Mouse (Mus musculus) heart, adult 2 months (tissue): Measurements from ENCODE around the gene Acvr1. TPM values are rescaled to one million over a fixed set of nuclear protein-coding genes. Genes with fewer than 3 reads are reported as not detected.

ENCODE experiments used
- DNase-seq, 2 experiments: peaks; one replicate each; pipeline ENCODE4 v3.0.0; 2021
- H3K27ac ChIP-seq: fragments of 200-600 bp; 2 replicates; pipeline ENCODE4 v1.8.1; 2022
- H3K27me3 ChIP-seq: fragments of 200-500 bp; 2 replicates; pipeline ENCODE4 v1.6.1; 2012; ENCODE audit warnings: mild to moderate bottlenecking, low read length, inconsistent platforms, mixed read lengths; ENCODE audit not compliant: control insufficient read depth, insufficient read depth
- H3K36me3 ChIP-seq: fragments of 200-500 bp; 2 replicates; pipeline ENCODE4 v1.6.1; 2012; ENCODE audit warnings: low read length, inconsistent platforms; ENCODE audit not compliant: control insufficient read depth, insufficient read depth
- H3K4me1 ChIP-seq: fragments of 200-500 bp; 2 replicates; pipeline ENCODE4 v1.6.1; 2011; ENCODE audit warnings: low read length; ENCODE audit not compliant: control insufficient read depth, insufficient read depth
- H3K4me3 ChIP-seq: fragments of 200-600 bp; 2 replicates; pipeline ENCODE4 v1.8.1; 2022
- H3K79me2 ChIP-seq: fragments of 200-500 bp; replicated peaks from 2 replicates; pipeline ENCODE4 v1.6.1; 2012; ENCODE audit warnings: mild to moderate bottlenecking, inconsistent platforms, low read length, moderate library complexity, mixed read lengths; ENCODE audit not compliant: control insufficient read depth, insufficient read depth
- H3K9ac ChIP-seq: fragments of 200-500 bp; 2 replicates; pipeline ENCODE4 v1.6.1; 2012; ENCODE audit warnings: low read depth, mild to moderate bottlenecking, control low read depth, inconsistent platforms, low read length, mixed read lengths
- CTCF ChIP-seq: fragments of 200-600 bp; IDR thresholded peaks from 2 replicates; pipeline ENCODE4 v1.8.1; 2022; ENCODE audit warnings: antibody characterized with exemption, mild to moderate bottlenecking, moderate library complexity
- EP300 ChIP-seq: fragments of 200-500 bp; IDR thresholded peaks from 2 replicates; pipeline ENCODE4 v1.6.1; 2011; ENCODE audit warnings: low read depth, low read length, control low read depth; ENCODE audit not compliant: insufficient read depth
- POLR2A ChIP-seq: fragments of 200-500 bp; IDR thresholded peaks from 2 replicates; pipeline ENCODE4 v1.6.1; 2011; ENCODE audit warnings: mild to moderate bottlenecking, low read depth, low read length, control low read depth; ENCODE audit not compliant: insufficient read depth
- WGBS: fragments of 180-500 bp; shearing (Covaris S2); methylation state at CpG from one replicate; pipeline ENCODE4 v1.1.7; 2018; 5-methylcytosine and 5-hydroxymethylcytosine counted together
- intact Hi-C: fragments of 180-260 bp; cut with DNase I; formaldehyde crosslinking; loops from one replicate; pipeline ENCODE4 v1.15.1; 2025
- polyA plus RNA-seq: library from polyadenylated mRNA; depleted of rRNA; stranded (reverse); fragments of >200 nt; gene quantifications from 2 replicates; pipeline ENCODE4 v1.2.3, GENCODE M21; 2012
- total RNA-seq, 2 experiments: library from RNA; stranded (reverse); gene quantifications; 2 replicates each; pipeline ENCODE4 v1.2.3; 2021

Gene Acvr1
- total and polyA plus RNA-seq, 3 experiments = 7.4 to 15.7 (median 14.6) TPM

DNA sequence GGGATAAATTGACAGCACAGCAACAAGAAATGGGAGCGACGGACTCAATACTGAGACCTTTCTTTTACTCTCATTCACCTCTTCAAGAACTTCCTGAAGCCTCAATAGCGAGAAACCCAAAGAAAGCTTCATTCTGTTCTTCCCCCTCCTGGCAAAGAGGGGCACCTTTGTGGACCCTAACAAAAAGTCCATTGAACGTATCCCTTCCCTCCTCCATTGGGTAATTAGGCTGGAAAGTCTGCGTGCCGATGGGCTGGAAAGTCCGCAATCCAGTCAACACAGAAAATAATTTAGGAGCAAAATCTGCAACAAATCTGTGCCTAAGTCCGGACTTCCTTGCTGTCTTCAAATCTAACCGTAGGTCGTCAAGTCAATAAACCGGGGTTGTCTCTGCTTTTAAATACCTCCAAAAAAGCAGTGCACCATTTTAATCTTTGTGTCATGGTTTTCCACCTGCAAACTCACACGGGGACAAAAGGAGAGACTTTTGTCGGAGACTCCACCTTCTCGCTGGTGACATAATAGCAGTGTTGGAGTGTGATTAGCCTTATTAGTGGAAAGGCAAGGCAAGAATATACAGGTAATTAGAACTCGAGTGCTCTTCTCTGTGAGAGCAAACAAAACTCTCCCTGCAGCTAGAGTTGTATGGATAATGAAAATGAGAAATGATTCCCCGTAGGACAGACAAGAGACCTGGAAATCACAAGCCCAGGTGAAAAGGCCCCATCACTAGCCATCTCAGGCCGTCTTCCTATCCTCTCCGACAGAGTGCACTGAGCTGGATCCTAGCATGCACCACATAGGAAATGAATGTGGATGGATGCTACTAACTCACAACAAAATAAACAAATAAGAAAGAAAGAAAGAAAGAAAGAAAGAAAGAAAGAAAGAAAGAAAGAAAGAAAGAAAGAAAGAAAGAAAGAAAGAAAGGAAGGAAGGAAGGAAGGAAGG lies 73.0 kb downstream of the Acvr1 start:
- no peaks in the 10 kb centered on the region for H3K27me3 ChIP-seq
- intact Hi-C loops = no loop called here
- no peak overlapping the region for H3K9ac ChIP-seq
- H3K36me3 ChIP-seq = no peaks in the 10 kb centered on the region; the same call in 1 of the 2 replicates
- no peak overlapping the region for H3K4me3 ChIP-seq
- peaks cover 5% of the 10 kb centered on the region for H3K79me2 ChIP-seq
- DNase-seq = no peak
- TF ChIP-seq POLR2A = no peak
- no peak for TF ChIP-seq EP300
- TF ChIP-seq CTCF = no peak
- peaks cover 7% of the 10 kb centered on the region for H3K4me1 ChIP-seq
- WGBS = 95% methylated on average over 18 of the region's 18 CpGs
- no peak overlapping the region for H3K27ac ChIP-seq

DNA sequence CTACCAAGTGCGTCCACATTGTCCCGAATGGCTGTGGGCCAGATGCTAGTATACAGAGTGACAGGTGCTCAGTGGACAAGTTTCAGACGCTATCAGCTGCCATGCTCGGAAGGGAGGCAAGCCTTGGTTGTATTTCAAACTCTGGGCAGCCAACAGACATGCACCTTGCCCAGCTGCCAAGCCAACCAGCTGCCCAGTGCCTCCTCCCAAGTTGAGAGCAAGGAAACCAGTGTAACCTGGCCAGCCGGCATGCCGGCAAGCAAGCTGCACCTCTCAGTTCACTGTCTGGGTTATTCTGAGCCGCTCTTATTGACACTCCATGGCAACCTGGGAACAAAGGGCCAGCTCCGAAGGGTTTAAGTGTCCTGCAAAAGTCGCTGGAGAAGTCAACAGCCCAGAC lies 77.7 kb downstream of the Acvr1 start:
- H3K79me2 ChIP-seq = peaks cover 3% of the 10 kb centered on the region
- intact Hi-C loops = loop anchor here (2.0 kb wide), 1 partner anchor 78 kb away; the partner anchor contains the start of genes Acvr1 and Upp2
- 0 out of 2 replicates have a peak, but pooled peaks have one; percentile 21 for TF ChIP-seq EP300
- TF ChIP-seq POLR2A = no peak
- no peaks in the 10 kb centered on the region for H3K27me3 ChIP-seq
- H3K36me3 ChIP-seq = peaks cover 2% of the 10 kb centered on the region
- no peak overlapping the region for H3K9ac ChIP-seq
- DNase-seq = peak; percentile 52 to 81
- H3K4me3 ChIP-seq = no peak overlapping the region
- WGBS = 59% methylated on average over 9 of the region's 9 CpGs
- H3K4me1 ChIP-seq = peaks cover 17% of the 10 kb centered on the region
- peak overlapping the region; percentile 58 for H3K27ac ChIP-seq

DNA sequence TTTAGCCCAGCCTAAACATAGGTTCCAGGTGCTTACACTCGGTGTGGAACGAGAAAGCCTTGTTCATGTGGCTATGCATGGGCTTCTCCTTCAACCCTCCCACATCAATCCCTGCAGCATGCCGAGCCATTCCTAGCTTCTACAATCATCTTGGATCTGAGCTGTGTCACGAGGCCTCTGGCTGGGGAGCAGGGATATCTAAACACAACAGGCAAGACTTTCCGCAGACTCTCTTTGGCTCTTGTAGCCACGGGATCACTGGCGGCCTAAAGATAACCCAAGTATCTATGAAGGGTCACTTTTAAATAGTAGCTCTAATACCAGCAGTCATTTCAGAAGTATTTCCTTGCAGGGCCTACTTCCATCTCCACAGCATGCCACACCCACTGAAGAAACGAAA lies 78.6 kb downstream of the Acvr1 start:
- peak overlapping the region; percentile 58 for H3K27ac ChIP-seq
- peak in 1 of 2 experiments; percentile 50 for DNase-seq
- H3K9ac ChIP-seq = no peak overlapping the region
- 37% methylated on average over 8 of the region's 8 CpGs for WGBS
- H3K79me2 ChIP-seq = peaks cover 3% of the 10 kb centered on the region
- no peaks in the 10 kb centered on the region for H3K27me3 ChIP-seq
- peaks cover 2% of the 10 kb centered on the region for H3K36me3 ChIP-seq
- H3K4me1 ChIP-seq = peaks cover 19% of the 10 kb centered on the region
- intact Hi-C loops = loop anchor here (2.0 kb wide), 1 partner anchor 78 kb away; the partner anchor contains the start of genes Acvr1 and Upp2
- H3K4me3 ChIP-seq = no peak overlapping the region
- no peak for TF ChIP-seq EP300
- TF ChIP-seq CTCF = no peak
- no peak for TF ChIP-seq POLR2A

DNA sequence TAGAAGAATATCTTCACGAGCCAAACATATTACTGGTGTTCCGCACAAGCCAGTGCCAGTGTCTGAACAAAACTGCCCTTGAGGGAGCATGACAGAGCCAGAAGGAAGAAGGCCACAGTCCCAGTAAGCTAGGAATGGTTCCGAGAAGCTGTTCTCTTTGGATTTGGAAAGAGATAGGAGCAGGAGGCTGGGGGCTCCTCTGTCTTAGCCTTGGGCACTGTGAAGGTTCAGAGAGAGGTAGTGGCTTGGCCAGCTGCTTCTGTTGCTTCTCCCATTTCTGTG lies 79.7 kb downstream of the Acvr1 start:
- intact Hi-C loops = no loop called here
- peaks cover 19% of the 10 kb centered on the region for H3K4me1 ChIP-seq
- no peak for TF ChIP-seq CTCF
- TF ChIP-seq POLR2A = no peak
- TF ChIP-seq EP300 = no peak
- peaks cover 2% of the 10 kb centered on the region for H3K36me3 ChIP-seq
- 59% methylated on average over 3 of the region's 3 CpGs for WGBS
- H3K27ac ChIP-seq = no peak overlapping the region; the same call in 1 of the 2 replicates
- DNase-seq = no peak
- peaks cover 3% of the 10 kb centered on the region for H3K79me2 ChIP-seq
- H3K27me3 ChIP-seq = no peaks in the 10 kb centered on the region
- H3K9ac ChIP-seq = no peak overlapping the region
- H3K4me3 ChIP-seq = no peak overlapping the region

DNA sequence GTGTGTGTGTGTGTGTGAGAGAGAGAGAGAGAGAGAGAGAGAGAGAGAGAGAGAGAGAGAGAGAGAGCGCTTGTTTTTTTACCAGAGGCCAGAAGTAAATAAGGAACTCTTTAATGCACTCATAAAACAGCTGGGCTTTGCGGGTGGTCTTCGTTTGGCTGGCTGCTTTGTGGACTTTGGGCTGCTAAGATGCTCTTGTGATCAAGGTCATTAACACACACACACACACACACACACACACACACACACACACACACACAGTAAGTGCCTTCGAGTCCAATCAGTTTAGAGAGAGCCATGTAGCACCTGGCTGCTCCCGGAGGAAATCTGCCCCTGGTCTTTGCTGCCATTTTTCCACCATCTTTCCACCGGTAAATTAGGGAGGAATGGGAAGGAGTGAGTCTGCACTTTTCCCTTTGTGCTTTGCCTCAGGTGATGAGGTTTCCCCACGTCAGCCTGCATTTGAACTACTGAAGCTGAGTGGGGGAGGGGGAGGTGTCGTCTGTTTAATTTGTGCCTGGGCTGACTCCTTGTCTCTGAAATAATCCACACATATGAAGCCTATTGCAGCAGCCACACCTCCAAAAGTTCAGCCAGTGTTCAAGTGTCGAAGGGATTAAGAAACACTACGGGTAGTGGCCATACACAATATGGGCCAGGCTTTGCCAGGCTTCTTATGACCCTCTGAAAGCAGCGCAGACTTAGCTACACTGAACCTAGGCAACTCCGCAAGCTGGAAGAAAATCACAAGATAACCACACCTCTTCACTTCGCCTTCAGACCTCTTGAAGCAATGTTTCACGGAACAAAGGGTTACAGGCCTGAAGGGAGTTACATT lies 80.3 kb downstream of the Acvr1 start:
- no peak for DNase-seq
- Histone ChIP-seq H3K79me2 (peaks cover 3% of the 10 kb centered on the region), H3K4me3 (no peak overlapping the region), H3K27ac (no peak overlapping the region; the same call in 1 of the 2 replicates), H3K27me3 (no peaks in the 10 kb centered on the region), H3K4me1 (peaks cover 19% of the 10 kb centered on the region), H3K36me3 (peaks cover 2% of the 10 kb centered on the region), H3K9ac (no peak overlapping the region)
- intact Hi-C loops = no loop called here
- 71% methylated on average over 14 of the region's 14 CpGs for WGBS
- TF ChIP-seq POLR2A = no peak
- no peak for TF ChIP-seq EP300
- TF ChIP-seq CTCF = no peak
